Mouse (Mus musculus): Measurements from ENCODE around the gene E2f4. TPM values are rescaled to one million over a fixed set of nuclear protein-coding genes. Genes with fewer than 3 reads are reported as not detected.

E2f4 gene
- total and polyA plus RNA-seq, 3 experiments = 39.9 to 198 (median 51.0) TPM

GRCm38 (mm10) chr8:105266775-105267174 lies 30.7 kb upstream of the E2f4 start:
- no peak overlapping the region for H3K9ac ChIP-seq (ENCODE audit: insufficient read depth, low read depth)
- H3K79me2 ChIP-seq (replicated peaks; ENCODE audit: control insufficient read depth, extremely low read depth, insufficient read depth, poor library complexity, severe bottlenecking) = no peaks in the 10 kb centered on the region
- peak overlapping the region in 1 of 3 experiments; percentile 1 for H3K4me3 ChIP-seq (replicated peaks in 1 of 3; ENCODE audit: low read depth in 2 of 3, low read length in 2 of 3, poor library complexity in 1 of 3)
- dilution Hi-C loops (cut with MboI; ENCODE audit: extremely low pct_ligation_motif_present, extremely low pct_unique_long_range_greater_than_20kb, low sequenced_read_pairs) = no loop called here
- peaks cover 19% of the 10 kb centered on the region for H3K9me3 ChIP-seq (replicated peaks; ENCODE audit: low read length)
- TF ChIP-seq IRF4 (IDR thresholded peaks at IDR 0.05; ENCODE audit: low read depth, low read length) (peak; percentile 26; the same call in 1 of the 2 replicates), MAZ (IDR thresholded peaks at IDR 0.05; ENCODE audit: low read depth, low read length) (0 out of 2 replicates have a peak, but pooled peaks have one; percentile 50), MAFK (IDR thresholded peaks at IDR 0.05; ENCODE audit: insufficient replicate concordance, low read length) (no peak), EP300 (IDR thresholded peaks at IDR 0.05; ENCODE audit: low read length) (peak; percentile 51; the same call in 1 of the 2 replicates), ETS1 (conservative IDR thresholded peaks at IDR 0.05; ENCODE audit: low read depth, low read length) (peak; percentile 54), GABPA (IDR thresholded peaks at IDR 0.05; ENCODE audit: insufficient replicate concordance, low read depth, low read length) (no peak), SIN3A (IDR thresholded peaks at IDR 0.05; ENCODE audit: low read length) (0 out of 2 replicates have a peak, but pooled peaks have one; percentile 26)
- DNase-seq (ENCODE audit: extremely low read depth) = peak; percentile 90
- H3K27ac ChIP-seq (ENCODE audit: insufficient read depth, low read depth) = no peak overlapping the region
- H3K4me1 ChIP-seq (ENCODE audit: control insufficient read depth in 1 of 2, insufficient read depth in 2 of 2) = peaks cover 0 to 24% of the 10 kb centered on the region in 2 experiments; a peak in 2 of 4 replicates
- H3K4me2 ChIP-seq (ENCODE audit: insufficient read depth, low read depth, poor library complexity, severe bottlenecking) = no peak overlapping the region
- no peaks in the 10 kb centered on the region for H3K27me3 ChIP-seq (replicated peaks)
- in situ Hi-C loops (cut with MboI; ENCODE audit: low pct_ligation_motif_present, low pct_unique_long_range_greater_than_20kb, low sequenced_read_pairs) = no loop called here
- H3K36me3 ChIP-seq (replicated peaks in 1 of 2; ENCODE audit: control insufficient read depth in 1 of 2, insufficient read depth in 1 of 2, low read length in 1 of 2) = peaks cover 22 to 40% of the 10 kb centered on the region in 2 experiments

GRCm38 (mm10) chr8:105268342-105269074 lies 29.0 kb upstream of the E2f4 start:
- no peak overlapping the region for H3K4me2 ChIP-seq (ENCODE audit: insufficient read depth, low read depth, poor library complexity, severe bottlenecking)
- H3K27me3 ChIP-seq (replicated peaks) = no peaks in the 10 kb centered on the region
- no peak overlapping the region for H3K4me3 ChIP-seq (replicated peaks in 1 of 3; ENCODE audit: low read depth in 2 of 3, low read length in 2 of 3, poor library complexity in 1 of 3)
- no peak for DNase-seq (ENCODE audit: extremely low read depth)
- no peak overlapping the region for H3K9ac ChIP-seq (ENCODE audit: insufficient read depth, low read depth)
- H3K9me3 ChIP-seq (replicated peaks; ENCODE audit: low read length) = peaks cover 19% of the 10 kb centered on the region
- H3K79me2 ChIP-seq (replicated peaks; ENCODE audit: control insufficient read depth, extremely low read depth, insufficient read depth, poor library complexity, severe bottlenecking) = no peaks in the 10 kb centered on the region
- in situ Hi-C loops (cut with MboI; ENCODE audit: low pct_ligation_motif_present, low pct_unique_long_range_greater_than_20kb, low sequenced_read_pairs) = no loop called here
- H3K4me1 ChIP-seq (ENCODE audit: control insufficient read depth in 1 of 2, insufficient read depth in 2 of 2) = peaks cover 0 to 16% of the 10 kb centered on the region in 2 experiments; a peak in 2 of 4 replicates
- no peak overlapping the region for H3K27ac ChIP-seq (ENCODE audit: insufficient read depth, low read depth)
- no peak for TF ChIP-seq JUN (IDR thresholded peaks at IDR 0.05; ENCODE audit: insufficient read depth, low read depth, low read length)
- TF ChIP-seq POLR2A (IDR thresholded peaks at IDR 0.05; ENCODE audit: low read depth, low read length) = no peak
- TF ChIP-seq MAFK (IDR thresholded peaks at IDR 0.05; ENCODE audit: insufficient replicate concordance, low read length) = no peak
- TF ChIP-seq HCFC1 (IDR thresholded peaks at IDR 0.05; ENCODE audit: low read depth, low read length) = no peak
- TF ChIP-seq CHD1 (IDR thresholded peaks at IDR 0.05; ENCODE audit: low read depth, low read length) = no peak
- no peak for TF ChIP-seq E2F4 (IDR thresholded peaks at IDR 0.05; ENCODE audit: insufficient replicate concordance, low read depth, low read length)
- no peak for TF ChIP-seq EP300 (IDR thresholded peaks at IDR 0.05; ENCODE audit: low read length)
- TF ChIP-seq TBP (conservative IDR thresholded peaks at IDR 0.05; ENCODE audit: low read depth, low read length) = no peak
- TF ChIP-seq ELF1 (IDR thresholded peaks at IDR 0.05; ENCODE audit: low read depth, low read length) = no peak
- no peak for TF ChIP-seq USF1 (IDR thresholded peaks at IDR 0.05; ENCODE audit: low read depth, low read length)
- no peak for TF ChIP-seq TCF12 (IDR thresholded peaks at IDR 0.05; ENCODE audit: low read depth, low read length)
- no peak for TF ChIP-seq RAD21 (IDR thresholded peaks at IDR 0.05; ENCODE audit: low read depth, low read length)
- no peak for TF ChIP-seq MYC (IDR thresholded peaks at IDR 0.05; ENCODE audit: low read depth, low read length)
- TF ChIP-seq JUND (conservative IDR thresholded peaks at IDR 0.05; ENCODE audit: low read depth, low read length) = no peak
- no peak for TF ChIP-seq MAZ (IDR thresholded peaks at IDR 0.05; ENCODE audit: low read depth, low read length)
- peaks cover 22 to 37% of the 10 kb centered on the region in 2 experiments for H3K36me3 ChIP-seq (replicated peaks in 1 of 2; ENCODE audit: control insufficient read depth in 1 of 2, insufficient read depth in 1 of 2, low read length in 1 of 2)
- dilution Hi-C loops (cut with MboI; ENCODE audit: extremely low pct_ligation_motif_present, extremely low pct_unique_long_range_greater_than_20kb, low sequenced_read_pairs) = no loop called here

Measured in CH12.LX (cell line).